Mouse (Mus musculus): Measurements from ENCODE around the gene Tubgcp6. TPM values are rescaled to one million over a fixed set of nuclear protein-coding genes. Genes with fewer than 3 reads are reported as not detected.

The Tubgcp6 gene
- polyA plus RNA-seq, 1 experiment = 19.0 TPM

DNA sequence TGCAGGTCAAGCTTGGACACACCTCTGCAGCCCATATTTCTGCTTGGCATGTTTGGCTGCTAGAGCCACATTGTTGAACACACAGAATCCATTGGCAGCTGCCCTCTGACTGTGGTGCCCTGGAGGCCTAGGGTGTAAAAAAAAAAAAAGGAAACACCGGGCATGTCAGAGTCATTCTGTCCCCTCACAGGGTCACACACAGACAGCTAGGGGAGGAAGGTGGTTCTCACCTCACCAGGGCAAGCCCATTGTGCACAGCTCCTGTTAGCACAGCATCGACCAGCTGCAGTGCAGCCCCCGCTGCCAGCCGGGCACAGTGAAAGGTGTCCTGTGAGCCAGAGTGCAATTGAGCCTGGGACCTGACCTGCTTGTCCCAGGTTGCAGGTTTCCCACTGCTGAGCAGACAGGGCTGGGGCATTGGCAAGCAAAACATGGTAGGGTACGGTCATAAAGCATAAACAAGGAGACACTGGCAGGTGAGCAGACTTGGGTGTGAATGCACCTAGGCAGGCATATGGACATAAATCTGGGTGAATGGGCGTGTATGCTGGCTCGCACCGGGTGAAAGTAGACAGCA, 4.5 kb upstream of the Tubgcp6 start:
- Histone ChIP-seq H3K36me3 (ENCODE audit: control insufficient read depth, insufficient read depth) (peaks cover 45% of the 10 kb centered on the region), H3K27me3 (ENCODE audit: control insufficient read depth, insufficient read depth, insufficient read length) (no peaks in the 10 kb centered on the region), H3K79me2 (ENCODE audit: control insufficient read depth, insufficient read depth) (peaks cover 22% of the 10 kb centered on the region), H3K4me3 (ENCODE audit: insufficient read depth, poor library complexity, severe bottlenecking) (peak overlapping the region; percentile 49), H3ac (ENCODE audit: control insufficient read depth, insufficient read length, low read depth) (peak overlapping the region; percentile 88), H3K79me3 (ENCODE audit: low read depth) (peaks cover 4% of the 10 kb centered on the region)
- TF ChIP-seq CTCF (IDR thresholded peaks at IDR 0.05; ENCODE audit: control insufficient read depth, insufficient read depth, insufficient read length) (no peak), USF1 (IDR thresholded peaks at IDR 0.05; ENCODE audit: low read depth) (no peak), MAX (IDR thresholded peaks at IDR 0.05) (no peak), CEBPB (IDR thresholded peaks at IDR 0.05; ENCODE audit: low read depth) (no peak), MYOG (IDR thresholded peaks at IDR 0.05; ENCODE audit: control insufficient read depth, extremely low read depth, insufficient read length) (no peak), MYOD1 (IDR thresholded peaks at IDR 0.05; ENCODE audit: control insufficient read depth, insufficient read length, low read depth) (no peak), FOSL1 (IDR thresholded peaks at IDR 0.05; ENCODE audit: insufficient read depth, low read length, poor library complexity, severe bottlenecking) (no peak)

DNA sequence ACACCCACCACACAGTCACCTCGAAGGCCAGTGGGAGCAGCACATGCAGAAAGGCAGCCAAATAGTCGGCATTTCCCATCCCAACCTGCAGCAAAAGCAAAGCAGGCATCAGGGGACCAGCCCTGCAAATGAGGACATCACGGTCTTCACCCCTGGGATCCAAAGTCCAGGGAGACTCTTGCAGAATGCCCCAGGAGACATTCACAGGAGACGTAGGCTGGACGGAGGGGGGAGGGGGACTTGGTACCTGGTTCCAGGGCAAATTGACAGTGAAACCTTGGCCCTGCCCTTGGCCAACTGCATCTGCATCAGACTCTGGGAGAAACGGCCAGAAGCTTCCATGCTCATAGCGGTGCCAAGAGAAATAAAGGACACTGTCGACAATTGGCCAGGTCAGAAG, 3.7 kb upstream of the Tubgcp6 start:
- no peak overlapping the region for H3ac ChIP-seq (ENCODE audit: control insufficient read depth, insufficient read length, low read depth)
- peaks cover 40% of the 10 kb centered on the region for H3K36me3 ChIP-seq (ENCODE audit: control insufficient read depth, insufficient read depth)
- TF ChIP-seq MYOD1 (IDR thresholded peaks at IDR 0.05; ENCODE audit: control insufficient read depth, insufficient read length, low read depth) = no peak
- no peak for TF ChIP-seq USF1 (IDR thresholded peaks at IDR 0.05; ENCODE audit: low read depth)
- TF ChIP-seq CEBPB (IDR thresholded peaks at IDR 0.05; ENCODE audit: low read depth) = no peak
- no peak for TF ChIP-seq FOSL1 (IDR thresholded peaks at IDR 0.05; ENCODE audit: insufficient read depth, low read length, poor library complexity, severe bottlenecking)
- TF ChIP-seq MYOG (IDR thresholded peaks at IDR 0.05; ENCODE audit: control insufficient read depth, extremely low read depth, insufficient read length) = no peak
- no peak for TF ChIP-seq CTCF (IDR thresholded peaks at IDR 0.05; ENCODE audit: control insufficient read depth, insufficient read depth, insufficient read length)
- TF ChIP-seq MAX (IDR thresholded peaks at IDR 0.05) = no peak
- H3K79me3 ChIP-seq (ENCODE audit: low read depth) = peaks cover 12% of the 10 kb centered on the region
- H3K27me3 ChIP-seq (ENCODE audit: control insufficient read depth, insufficient read depth, insufficient read length) = no peaks in the 10 kb centered on the region
- no peak overlapping the region for H3K4me3 ChIP-seq (ENCODE audit: insufficient read depth, poor library complexity, severe bottlenecking)
- H3K79me2 ChIP-seq (ENCODE audit: control insufficient read depth, insufficient read depth) = peaks cover 30% of the 10 kb centered on the region

DNA sequence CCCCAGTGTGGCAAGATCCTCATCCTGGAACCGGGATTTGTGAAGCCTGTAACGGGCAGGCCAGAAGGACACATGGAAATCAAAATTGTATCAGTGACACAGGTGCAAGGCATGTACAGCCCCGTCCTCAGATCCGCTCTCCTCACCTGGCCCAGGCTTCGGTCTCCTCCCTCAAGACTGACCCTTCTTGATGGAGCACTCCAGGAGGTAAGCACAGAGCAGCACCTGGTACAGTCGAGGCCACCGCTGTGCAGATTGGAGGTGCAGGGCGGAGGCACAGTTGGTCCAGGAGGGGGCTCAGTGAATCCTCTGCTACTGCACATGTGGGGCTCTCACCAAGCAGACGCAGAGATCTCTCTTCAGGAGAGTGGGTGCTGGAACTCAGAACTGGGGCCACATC, 2.4 kb upstream of the Tubgcp6 start:
- TF ChIP-seq MAX (IDR thresholded peaks at IDR 0.05) (no peak), CEBPB (IDR thresholded peaks at IDR 0.05; ENCODE audit: low read depth) (no peak), MYOD1 (IDR thresholded peaks at IDR 0.05; ENCODE audit: control insufficient read depth, insufficient read length, low read depth) (no peak), USF1 (IDR thresholded peaks at IDR 0.05; ENCODE audit: low read depth) (no peak), CTCF (IDR thresholded peaks at IDR 0.05; ENCODE audit: control insufficient read depth, insufficient read depth, insufficient read length) (no peak), MYOG (IDR thresholded peaks at IDR 0.05; ENCODE audit: control insufficient read depth, extremely low read depth, insufficient read length) (no peak), FOSL1 (IDR thresholded peaks at IDR 0.05; ENCODE audit: insufficient read depth, low read length, poor library complexity, severe bottlenecking) (no peak)
- Histone ChIP-seq H3K79me2 (ENCODE audit: control insufficient read depth, insufficient read depth) (peaks cover 43% of the 10 kb centered on the region), H3ac (ENCODE audit: control insufficient read depth, insufficient read length, low read depth) (no peak overlapping the region), H3K4me3 (ENCODE audit: insufficient read depth, poor library complexity, severe bottlenecking) (no peak overlapping the region), H3K36me3 (ENCODE audit: control insufficient read depth, insufficient read depth) (peaks cover 36% of the 10 kb centered on the region), H3K79me3 (ENCODE audit: low read depth) (peaks cover 25% of the 10 kb centered on the region), H3K27me3 (ENCODE audit: control insufficient read depth, insufficient read depth, insufficient read length) (no peaks in the 10 kb centered on the region)

DNA sequence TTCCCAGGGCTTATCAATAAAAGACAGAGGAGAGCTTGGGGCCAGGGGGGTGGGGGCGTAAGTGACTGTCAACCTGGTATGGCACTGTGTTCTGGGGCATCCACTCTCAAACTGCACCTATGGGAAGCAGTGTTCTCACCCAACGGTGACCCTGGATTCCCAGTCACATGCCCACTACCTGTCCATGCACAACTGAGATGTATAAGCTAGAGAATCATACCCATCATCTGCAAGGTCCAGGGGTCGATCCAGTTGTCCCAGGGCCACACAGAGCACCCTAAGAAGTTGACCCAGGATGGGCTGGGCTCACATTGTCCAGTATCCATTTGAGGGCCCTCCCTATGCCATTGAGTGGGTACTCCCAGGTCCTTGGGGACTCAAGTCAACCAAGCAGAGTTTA, 1.4 kb upstream of the Tubgcp6 start:
- peaks cover 42% of the 10 kb centered on the region for H3K36me3 ChIP-seq (ENCODE audit: control insufficient read depth, insufficient read depth)
- no peak overlapping the region for H3K4me3 ChIP-seq (ENCODE audit: insufficient read depth, poor library complexity, severe bottlenecking)
- H3K79me3 ChIP-seq (ENCODE audit: low read depth) = peaks cover 35% of the 10 kb centered on the region
- no peaks in the 10 kb centered on the region for H3K27me3 ChIP-seq (ENCODE audit: control insufficient read depth, insufficient read depth, insufficient read length)
- peaks cover 53% of the 10 kb centered on the region for H3K79me2 ChIP-seq (ENCODE audit: control insufficient read depth, insufficient read depth)
- TF ChIP-seq MYOG (IDR thresholded peaks at IDR 0.05; ENCODE audit: control insufficient read depth, extremely low read depth, insufficient read length) (no peak), CTCF (IDR thresholded peaks at IDR 0.05; ENCODE audit: control insufficient read depth, insufficient read depth, insufficient read length) (no peak), FOSL1 (IDR thresholded peaks at IDR 0.05; ENCODE audit: insufficient read depth, low read length, poor library complexity, severe bottlenecking) (no peak), USF1 (IDR thresholded peaks at IDR 0.05; ENCODE audit: low read depth) (no peak), MYOD1 (IDR thresholded peaks at IDR 0.05; ENCODE audit: control insufficient read depth, insufficient read length, low read depth) (no peak), MAX (IDR thresholded peaks at IDR 0.05) (no peak), CEBPB (IDR thresholded peaks at IDR 0.05; ENCODE audit: low read depth) (no peak)
- no peak overlapping the region for H3ac ChIP-seq (ENCODE audit: control insufficient read depth, insufficient read length, low read depth)

DNA sequence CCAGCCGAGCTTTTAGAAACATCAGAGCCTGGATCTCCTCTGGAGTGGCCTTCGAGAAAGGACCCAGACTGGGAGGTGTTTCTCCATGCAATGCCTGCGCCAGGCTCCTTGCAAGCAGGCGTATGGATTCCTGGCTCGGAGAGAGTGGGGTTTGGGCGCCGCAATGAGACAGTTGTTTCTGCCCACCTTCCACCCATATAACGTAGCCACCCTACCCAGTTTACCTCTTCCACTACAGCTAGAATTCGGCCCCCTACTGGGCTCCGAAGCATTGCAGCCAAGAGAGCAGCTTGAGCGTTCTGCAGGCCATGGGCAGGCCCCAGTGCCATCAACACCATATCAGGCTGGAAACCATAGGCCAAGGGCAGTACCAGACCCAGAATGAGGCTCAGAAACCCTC, 683 bp upstream of the Tubgcp6 start:
- peak overlapping the region; percentile 100 for H3K4me3 ChIP-seq (ENCODE audit: insufficient read depth, poor library complexity, severe bottlenecking)
- peaks cover 60% of the 10 kb centered on the region for H3K79me2 ChIP-seq (ENCODE audit: control insufficient read depth, insufficient read depth)
- H3K79me3 ChIP-seq (ENCODE audit: low read depth) = peaks cover 41% of the 10 kb centered on the region
- no peak overlapping the region for H3ac ChIP-seq (ENCODE audit: control insufficient read depth, insufficient read length, low read depth)
- no peaks in the 10 kb centered on the region for H3K27me3 ChIP-seq (ENCODE audit: control insufficient read depth, insufficient read depth, insufficient read length)
- TF ChIP-seq MYOG (IDR thresholded peaks at IDR 0.05; ENCODE audit: control insufficient read depth, extremely low read depth, insufficient read length) = no peak
- TF ChIP-seq MYOD1 (IDR thresholded peaks at IDR 0.05; ENCODE audit: control insufficient read depth, insufficient read length, low read depth) = no peak
- TF ChIP-seq CEBPB (IDR thresholded peaks at IDR 0.05; ENCODE audit: low read depth) = no peak
- no peak for TF ChIP-seq FOSL1 (IDR thresholded peaks at IDR 0.05; ENCODE audit: insufficient read depth, low read length, poor library complexity, severe bottlenecking)
- TF ChIP-seq MAX (IDR thresholded peaks at IDR 0.05) = no peak
- TF ChIP-seq USF1 (IDR thresholded peaks at IDR 0.05; ENCODE audit: low read depth) = no peak
- TF ChIP-seq CTCF (IDR thresholded peaks at IDR 0.05; ENCODE audit: control insufficient read depth, insufficient read depth, insufficient read length) = no peak
- H3K36me3 ChIP-seq (ENCODE audit: control insufficient read depth, insufficient read depth) = peaks cover 49% of the 10 kb centered on the region
